Mouse (Mus musculus): Measurements from ENCODE around the gene Zbtb8b.
"Not testable (repeated sequence)": the region's sequence is repeated elsewhere in the genome, so short reads cannot be mapped to it uniquely, and the experiment has no call there.

Gene Zbtb8b

GRCm38 (mm10) chr4:129440340-129441063, at the start of gene Zbtb8b:
Gene Zbtb8b, minus strand, starts transcription at chr4:129440853.
- peak; percentile 81 for DNase-seq

- no peak for DNase-seq
Observed at GRCm38 (mm10) chr4:129481090-129481489, 40.4 kb upstream of the Zbtb8b start.

- DNase-seq, result no peak
Observed at GRCm38 (mm10) chr4:129479863-129480262, 39.2 kb upstream of the Zbtb8b start.

- DNase-seq, result no peak
Observed at GRCm38 (mm10) chr4:129476047-129476446, 35.4 kb upstream of the Zbtb8b start.

- DNase-seq, result no peak
Observed at GRCm38 (mm10) chr4:129464286-129464815, 23.7 kb upstream of the Zbtb8b start.

GRCm38 (mm10) chr4:129463097-129464059, 22.7 kb upstream of the Zbtb8b start:
- no peak for DNase-seq

- peak; percentile 49 for DNase-seq
Observed at GRCm38 (mm10) chr4:129462118-129462517, 21.5 kb upstream of the Zbtb8b start.

GRCm38 (mm10) chr4:129461183-129461960, 20.7 kb upstream of the Zbtb8b start, which contains the start of gene Bsdc1:
Gene Bsdc1, plus strand, starts transcription at chr4:129461581.
- peak; percentile 100 for DNase-seq

- DNase-seq, result no peak
Observed at GRCm38 (mm10) chr4:129460827-129461182, 20.2 kb upstream of the Zbtb8b start.

- DNase-seq, result peak; percentile 31
Observed at GRCm38 (mm10) chr4:129459726-129460125, 19.1 kb upstream of the Zbtb8b start.

- DNase-seq, result not testable (repeated sequence)
Observed at GRCm38 (mm10) chr4:129457311-129457710, 16.7 kb upstream of the Zbtb8b start.

GRCm38 (mm10) chr4:129456126-129456525, 15.5 kb upstream of the Zbtb8b start:
- no peak for DNase-seq

GRCm38 (mm10) chr4:129455265-129455664, 14.6 kb upstream of the Zbtb8b start:
- peak; percentile 77 for DNase-seq

- DNase-seq, result no peak
Observed at GRCm38 (mm10) chr4:129451471-129452169, 11.0 kb upstream of the Zbtb8b start.

- no peak for DNase-seq
Observed at GRCm38 (mm10) chr4:129450851-129451250, 10.2 kb upstream of the Zbtb8b start.

- no peak for DNase-seq
Observed at GRCm38 (mm10) chr4:129448713-129449112, 8.1 kb upstream of the Zbtb8b start.

- DNase-seq, result no peak
Observed at GRCm38 (mm10) chr4:129447778-129448563, 7.3 kb upstream of the Zbtb8b start.

GRCm38 (mm10) chr4:129447360-129447759, 6.7 kb upstream of the Zbtb8b start:
- DNase-seq, result no peak

- DNase-seq, result no peak
Observed at GRCm38 (mm10) chr4:129441145-129441544, 492 bp upstream of the Zbtb8b start.

GRCm38 (mm10) chr4:129418321-129418720, 22.3 kb downstream of the Zbtb8b start:
- DNase-seq, result no peak

GRCm38 (mm10) chr4:129416478-129416877, 24.2 kb downstream of the Zbtb8b start:
- DNase-seq, result no peak

Data from cerebellum, adult 11-12 months (tissue).